Mouse (Mus musculus) layer of hippocampus, postnatal 25 days (tissue): ENCODE data around the gene Gm3591. TPM values are rescaled to one million over a fixed set of nuclear protein-coding genes. Genes with fewer than 3 reads are reported as not detected.
"Not testable (repeated sequence)": the region's sequence is repeated elsewhere in the genome, so short reads cannot be mapped to it uniquely, and the experiment has no call there.

Experiments
- DNase-seq, 2 experiments: peaks; one replicate each; pipeline ENCODE4 v3.0.0; 2022; ENCODE audit warnings: mixed read lengths in 2 of 2, low spot score in 1 of 2; ENCODE audit errors: extremely low spot score in 1 of 2
- total RNA-seq, 2 experiments: library from RNA; stranded (reverse); gene quantifications; 2 replicates each; pipeline ENCODE4 v1.2.3; 2021

The Gm3591 gene
- total RNA-seq = 1 to 10 TPM in 1 of 2 experiments, under 1 TPM in 1; 0.61 to 1.5 TPM

- DNase-seq = not testable (repeated sequence)
Measured at GRCm38 (mm10) chr14:6412382-6412781, at the start of gene Gm3591. Gm3591 (minus strand) TSS chr14:6412482.

- not testable (repeated sequence) for DNase-seq
Measured at GRCm38 (mm10) chr14:6444511-6444910, 32.2 kb upstream of the Gm3591 start, which contains the start of gene Gm3594. Gm3594 (minus strand) TSS chr14:6444611.

GRCm38 (mm10) chr14:6440774-6441173, 28.5 kb upstream of the Gm3591 start:
- DNase-seq = not testable (repeated sequence)

GRCm38 (mm10) chr14:6440206-6440605, 27.9 kb upstream of the Gm3591 start:
- not testable (repeated sequence) for DNase-seq

GRCm38 (mm10) chr14:6426766-6427165, 14.5 kb upstream of the Gm3591 start:
- DNase-seq = peak; percentile 19 to 21

GRCm38 (mm10) chr14:6426353-6426752, 14.1 kb upstream of the Gm3591 start:
- not testable (repeated sequence) for DNase-seq

GRCm38 (mm10) chr14:6390219-6390618, 22.1 kb downstream of the Gm3591 start, which contains the start of gene Gm16440:
Gm16440 (minus strand) TSS chr14:6390319.
- DNase-seq = not testable (repeated sequence)

Other genes with a start within 250 kb of the Gm3591 start
- gene Gm21560, start 193.2 kb downstream of the Gm3591 start, total RNA-seq = 1 to 10 TPM; 1.0 to 1.2 TPM
- gene Gm3411, start 125.2 kb downstream of the Gm3591 start, total RNA-seq = 1 to 10 TPM; 1.9 to 2.8 TPM
- not detected for gene Gm21103, start 107.6 kb downstream of the Gm3591 start, total RNA-seq
- gene Gm3618, start 68.8 kb downstream of the Gm3591 start, total RNA-seq = not detected
- not detected for gene Gm16440, start 22.2 kb downstream of the Gm3591 start, total RNA-seq
- not detected for gene Gm3594, start 32.1 kb upstream of the Gm3591 start, total RNA-seq
- not detected for gene Gm8356, start 124.8 kb upstream of the Gm3591 start, total RNA-seq
- under 1 TPM; 0.52 to 0.98 TPM for gene Gm3629, start 178.1 kb upstream of the Gm3591 start, total RNA-seq
- gene Gm3460, start 209.9 kb upstream of the Gm3591 start, total RNA-seq = not detected